Mouse (Mus musculus): ENCODE measurements at regions not wholly inside any gene's neighbourhood (a gene's known extent, or its start where the extent isn't known, plus 50 kb on each side); places are given as distances from the start of the nearest gene placed in this dataset.

- no peak for TF ChIP-seq CTCF (IDR thresholded peaks at IDR 0.05; ENCODE audit: borderline replicate concordance, extremely low read depth, insufficient read depth, insufficient read length)
- no peak for TF ChIP-seq POLR2A (IDR thresholded peaks at IDR 0.05; ENCODE audit: borderline replicate concordance, extremely low read depth, insufficient read depth, insufficient read length, poor library complexity, severe bottlenecking)
These were observed 362.6 kb downstream of the Gpat3 start for GRCm38 (mm10) chr5:101208150-101208549.

Data from brain, embryonic 14.5 days (tissue).